Mouse (Mus musculus): ENCODE results near the gene Prdm16.

The Prdm16 gene

GRCm38 (mm10) chr4:154603663-154604441 is 32.8 kb downstream of the Prdm16 start:
- no peak for DNase-seq (ENCODE audit: inconsistent ontology term)

GRCm38 (mm10) chr4:154602409-154602808 is 34.3 kb downstream of the Prdm16 start:
- DNase-seq (ENCODE audit: inconsistent ontology term), result peak; percentile 29

GRCm38 (mm10) chr4:154601006-154601405 is 35.7 kb downstream of the Prdm16 start:
- DNase-seq (ENCODE audit: inconsistent ontology term), result no peak

- peak; percentile 90 for DNase-seq (ENCODE audit: inconsistent ontology term)
These were observed 36.7 kb downstream of the Prdm16 start for GRCm38 (mm10) chr4:154599977-154600376.

- DNase-seq (ENCODE audit: inconsistent ontology term), result no peak
These were observed 38.3 kb downstream of the Prdm16 start for GRCm38 (mm10) chr4:154598357-154598756.

- DNase-seq (ENCODE audit: inconsistent ontology term), result no peak
These were observed 39.9 kb downstream of the Prdm16 start for GRCm38 (mm10) chr4:154596805-154597204.

GRCm38 (mm10) chr4:154594761-154595556 is 41.7 kb downstream of the Prdm16 start:
- DNase-seq (ENCODE audit: inconsistent ontology term), result no peak

- DNase-seq (ENCODE audit: inconsistent ontology term), result no peak
These were observed 42.4 kb downstream of the Prdm16 start for GRCm38 (mm10) chr4:154594116-154594760.

GRCm38 (mm10) chr4:154592562-154592961 is 44.1 kb downstream of the Prdm16 start:
- no peak for DNase-seq (ENCODE audit: inconsistent ontology term)

- no peak for DNase-seq (ENCODE audit: inconsistent ontology term)
These were observed 45.8 kb downstream of the Prdm16 start for GRCm38 (mm10) chr4:154590910-154591309.

- DNase-seq (ENCODE audit: inconsistent ontology term), result no peak
These were observed 50.3 kb downstream of the Prdm16 start for GRCm38 (mm10) chr4:154586334-154586733.

- no peak for DNase-seq (ENCODE audit: inconsistent ontology term)
These were observed 50.9 kb downstream of the Prdm16 start for GRCm38 (mm10) chr4:154585779-154586178.

GRCm38 (mm10) chr4:154583712-154584111 is 53.0 kb downstream of the Prdm16 start:
- no peak for DNase-seq (ENCODE audit: inconsistent ontology term)

GRCm38 (mm10) chr4:154582607-154583236 is 54.0 kb downstream of the Prdm16 start:
- DNase-seq (ENCODE audit: inconsistent ontology term), result peak; percentile 6

GRCm38 (mm10) chr4:154581261-154581886 is 55.3 kb downstream of the Prdm16 start:
- no peak for DNase-seq (ENCODE audit: inconsistent ontology term)

GRCm38 (mm10) chr4:154574208-154574875 is 62.3 kb downstream of the Prdm16 start:
- DNase-seq (ENCODE audit: inconsistent ontology term), result no peak

GRCm38 (mm10) chr4:154570451-154570881 is 66.2 kb downstream of the Prdm16 start:
- peak; percentile 19 for DNase-seq (ENCODE audit: inconsistent ontology term)

- DNase-seq (ENCODE audit: inconsistent ontology term), result no peak
These were observed 66.8 kb downstream of the Prdm16 start for GRCm38 (mm10) chr4:154569845-154570244.

GRCm38 (mm10) chr4:154568798-154569197 is 67.9 kb downstream of the Prdm16 start:
- DNase-seq (ENCODE audit: inconsistent ontology term), result no peak

- no peak for DNase-seq (ENCODE audit: inconsistent ontology term)
These were observed 68.7 kb downstream of the Prdm16 start for GRCm38 (mm10) chr4:154567942-154568341.

- no peak for DNase-seq (ENCODE audit: inconsistent ontology term)
These were observed 73.5 kb downstream of the Prdm16 start for GRCm38 (mm10) chr4:154563201-154563600.

All from Muller cell, postnatal 12 days (primary cell).